Mouse (Mus musculus): ENCODE measurements around the gene Fam168a.

- TF ChIP-seq CTCF (IDR thresholded peaks at IDR 0.05; ENCODE audit: borderline replicate concordance, extremely low read depth, insufficient read depth, insufficient read length): no peak
- TF ChIP-seq POLR2A (IDR thresholded peaks at IDR 0.05; ENCODE audit: borderline replicate concordance, extremely low read depth, insufficient read depth, insufficient read length, poor library complexity, severe bottlenecking): no peak
These were observed 164.9 kb downstream of the Fam168a start for GRCm38 (mm10) chr7:100871355-100871754.

All from brain, embryonic 14.5 days (tissue).